Mouse (Mus musculus): ENCODE measurements at regions not wholly inside any gene's neighbourhood (a gene's known extent, or its start where the extent isn't known, plus 50 kb on each side); places are given as distances from the start of the nearest gene placed in this dataset.

- no peaks in the 10 kb centered on the region for H3K36me3 ChIP-seq (ENCODE audit: control insufficient read depth, insufficient read depth)
- H3K4me3 ChIP-seq (ENCODE audit: low read depth, low read length), result no peak overlapping the region
- TF ChIP-seq CTCF (IDR thresholded peaks at IDR 0.05; ENCODE audit: low read depth), result no peak
- ATAC-seq, result no peak
- H3K4me1 ChIP-seq (replicated peaks; ENCODE audit: control insufficient read depth, insufficient read depth, low read length), result no peaks in the 10 kb centered on the region
- no peak overlapping the region for H3K27ac ChIP-seq (ENCODE audit: low read depth, low read length)
- no peaks in the 10 kb centered on the region for H3K27me3 ChIP-seq (replicated peaks; ENCODE audit: control insufficient read depth, insufficient read depth, low read length)
- no peaks in the 10 kb centered on the region for H3K9me3 ChIP-seq (ENCODE audit: control insufficient read depth)
- H3K4me2 ChIP-seq (replicated peaks; ENCODE audit: low read depth), result no peak overlapping the region
- H3K9ac ChIP-seq (ENCODE audit: low read depth, low read length), result no peak overlapping the region
- WGBS, result 60% methylated on average over 6 of the region's 6 CpGs
These were observed 115.3 kb upstream of the Xpo1 start for GRCm38 (mm10) chr11:23140429-23141099.

- no peak for ATAC-seq
- WGBS, result 50% methylated on average over 12 of the region's 12 CpGs
- H3K27me3 ChIP-seq (replicated peaks; ENCODE audit: control insufficient read depth, insufficient read depth, low read length), result no peaks in the 10 kb centered on the region
- no peak overlapping the region for H3K4me3 ChIP-seq (ENCODE audit: low read depth, low read length)
- H3K4me1 ChIP-seq (replicated peaks; ENCODE audit: control insufficient read depth, insufficient read depth, low read length), result no peaks in the 10 kb centered on the region
- no peak overlapping the region for H3K27ac ChIP-seq (ENCODE audit: low read depth, low read length)
- no peak overlapping the region for H3K9ac ChIP-seq (ENCODE audit: low read depth, low read length)
- no peak overlapping the region for H3K4me2 ChIP-seq (replicated peaks; ENCODE audit: low read depth)
- no peaks in the 10 kb centered on the region for H3K9me3 ChIP-seq (ENCODE audit: control insufficient read depth)
- no peaks in the 10 kb centered on the region for H3K36me3 ChIP-seq (ENCODE audit: control insufficient read depth, insufficient read depth)
- no peak for TF ChIP-seq CTCF (IDR thresholded peaks at IDR 0.05; ENCODE audit: low read depth)
These were observed 114.6 kb upstream of the Xpo1 start for GRCm38 (mm10) chr11:23141100-23141837.

DNA sequence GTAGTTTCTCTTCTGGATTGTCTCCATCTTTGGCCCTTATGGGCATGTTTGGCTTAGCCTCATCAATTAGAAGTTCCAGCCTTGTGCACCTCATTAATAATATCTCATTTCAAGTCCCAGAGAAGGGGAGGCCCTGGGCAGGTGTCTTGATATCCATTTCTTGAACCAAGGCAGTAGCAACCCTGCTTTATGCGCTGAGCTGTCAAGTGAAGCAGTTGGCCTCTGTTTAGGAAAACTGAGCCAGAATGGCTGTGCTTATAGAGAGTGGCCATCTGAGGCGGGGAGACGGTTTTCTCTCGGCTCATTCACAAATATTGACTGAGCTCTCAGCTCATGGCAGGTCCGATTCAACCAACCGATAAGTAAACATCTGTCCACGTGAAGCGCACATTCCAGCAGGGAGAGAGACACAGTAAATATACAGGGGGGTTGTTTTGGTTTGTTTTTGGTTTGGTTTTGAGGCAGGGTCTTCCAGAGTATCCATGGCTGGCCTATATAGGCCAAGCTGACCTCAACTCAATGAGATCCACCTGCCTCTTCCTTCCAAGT is 107.7 kb upstream of the Xpo1 start:
- Histone ChIP-seq H3K9ac (ENCODE audit: low read depth, low read length) (no peak overlapping the region), H3K27ac (ENCODE audit: low read depth, low read length) (no peak overlapping the region), H3K4me2 (replicated peaks; ENCODE audit: low read depth) (no peak overlapping the region), H3K4me1 (replicated peaks; ENCODE audit: control insufficient read depth, insufficient read depth, low read length) (no peaks in the 10 kb centered on the region), H3K27me3 (replicated peaks; ENCODE audit: control insufficient read depth, insufficient read depth, low read length) (no peaks in the 10 kb centered on the region), H3K9me3 (ENCODE audit: control insufficient read depth) (no peaks in the 10 kb centered on the region), H3K4me3 (ENCODE audit: low read depth, low read length) (no peak overlapping the region), H3K36me3 (ENCODE audit: control insufficient read depth, insufficient read depth) (no peaks in the 10 kb centered on the region)
- 45% methylated on average over 8 of the region's 8 CpGs for WGBS
- ATAC-seq, result no peak
- TF ChIP-seq CTCF (IDR thresholded peaks at IDR 0.05; ENCODE audit: low read depth), result no peak

GRCm38 (mm10) chr11:23149556-23150244 is 106.1 kb upstream of the Xpo1 start:
- no peaks in the 10 kb centered on the region for H3K4me1 ChIP-seq (replicated peaks; ENCODE audit: control insufficient read depth, insufficient read depth, low read length)
- no peak overlapping the region for H3K9ac ChIP-seq (ENCODE audit: low read depth, low read length)
- no peak for ATAC-seq
- WGBS, result 72% methylated on average over 5 of the region's 5 CpGs
- no peaks in the 10 kb centered on the region for H3K9me3 ChIP-seq (ENCODE audit: control insufficient read depth)
- peak; percentile 78 for TF ChIP-seq CTCF (IDR thresholded peaks at IDR 0.05; ENCODE audit: low read depth)
- no peak overlapping the region for H3K4me2 ChIP-seq (replicated peaks; ENCODE audit: low read depth)
- H3K27ac ChIP-seq (ENCODE audit: low read depth, low read length), result no peak overlapping the region
- H3K4me3 ChIP-seq (ENCODE audit: low read depth, low read length), result no peak overlapping the region
- H3K27me3 ChIP-seq (replicated peaks; ENCODE audit: control insufficient read depth, insufficient read depth, low read length), result no peaks in the 10 kb centered on the region
- no peaks in the 10 kb centered on the region for H3K36me3 ChIP-seq (ENCODE audit: control insufficient read depth, insufficient read depth)

GRCm38 (mm10) chr11:23154851-23155250 is 101.0 kb upstream of the Xpo1 start:
- Histone ChIP-seq H3K4me3 (ENCODE audit: low read depth, low read length) (no peak overlapping the region), H3K27ac (ENCODE audit: low read depth, low read length) (no peak overlapping the region), H3K9ac (ENCODE audit: low read depth, low read length) (no peak overlapping the region), H3K4me1 (replicated peaks; ENCODE audit: control insufficient read depth, insufficient read depth, low read length) (no peaks in the 10 kb centered on the region), H3K4me2 (replicated peaks; ENCODE audit: low read depth) (no peak overlapping the region), H3K27me3 (replicated peaks; ENCODE audit: control insufficient read depth, insufficient read depth, low read length) (no peaks in the 10 kb centered on the region), H3K36me3 (ENCODE audit: control insufficient read depth, insufficient read depth) (no peaks in the 10 kb centered on the region), H3K9me3 (ENCODE audit: control insufficient read depth) (no peaks in the 10 kb centered on the region)
- WGBS, result 57% methylated on average over 1 of the region's 1 CpGs
- TF ChIP-seq CTCF (IDR thresholded peaks at IDR 0.05; ENCODE audit: low read depth), result no peak
- no peak for ATAC-seq

- WGBS, result 87% methylated on average over 12 of the region's 12 CpGs
- H3K4me1 ChIP-seq (replicated peaks; ENCODE audit: control insufficient read depth, insufficient read depth, low read length), result no peaks in the 10 kb centered on the region
- H3K27me3 ChIP-seq (replicated peaks; ENCODE audit: control insufficient read depth, insufficient read depth, low read length), result no peaks in the 10 kb centered on the region
- no peaks in the 10 kb centered on the region for H3K36me3 ChIP-seq (ENCODE audit: control insufficient read depth, insufficient read depth)
- TF ChIP-seq CTCF (IDR thresholded peaks at IDR 0.05; ENCODE audit: low read depth), result no peak
- no peak for ATAC-seq
- no peak overlapping the region for H3K27ac ChIP-seq (ENCODE audit: low read depth, low read length)
- H3K4me3 ChIP-seq (ENCODE audit: low read depth, low read length), result no peak overlapping the region
- H3K4me2 ChIP-seq (replicated peaks; ENCODE audit: low read depth), result no peak overlapping the region
- H3K9ac ChIP-seq (ENCODE audit: low read depth, low read length), result no peak overlapping the region
- H3K9me3 ChIP-seq (ENCODE audit: control insufficient read depth), result no peaks in the 10 kb centered on the region
These were observed 87.2 kb upstream of the Xpo1 start for GRCm38 (mm10) chr11:23168546-23169218.
